Mouse (Mus musculus) MEL (cell line): Measurements from ENCODE around the gene Ddah1. TPM values are rescaled to one million over a fixed set of nuclear protein-coding genes. Genes with fewer than 3 reads are reported as not detected.

Experiments
- DNase-seq: peaks from one replicate; pipeline ENCODE4 v3.0.0; 2011; ENCODE audit warnings: low read depth, low spot score
- H3K27ac ChIP-seq: 2 replicates; pipeline ENCODE4 v1.5.1; 2012; ENCODE audit warnings: low read depth, mild to moderate bottlenecking, control low read depth, low read length, moderate library complexity; ENCODE audit not compliant: control insufficient read depth
- H3K27me3 ChIP-seq, 2 experiments: fragments of 150-350 bp in 1 of 2; sonication (generic) in 1 of 2; 2 replicates each; pipeline ENCODE4 v1.6.1; 2012; ENCODE audit warnings: low read length in 2 of 2, mild to moderate bottlenecking in 2 of 2, improper control_type of control experiment in 1 of 2, moderate library complexity in 1 of 2; ENCODE audit not compliant: insufficient read depth in 2 of 2, control insufficient read depth in 1 of 2
- H3K36me3 ChIP-seq, 2 experiments: 2 replicates each; pipeline ENCODE4 v1.6.1; 2012 to 2014; ENCODE audit warnings: low read length in 2 of 2, improper control_type of control experiment in 1 of 2, inconsistent platforms in 1 of 2, mild to moderate bottlenecking in 1 of 2; ENCODE audit not compliant: insufficient read depth in 2 of 2, control insufficient read depth in 1 of 2
- H3K4me1 ChIP-seq, 2 experiments: fragments of 150-350 bp in 1 of 2; sonication (generic) in 1 of 2; 2 replicates each; pipeline ENCODE4 v1.6.1; 2012; ENCODE audit warnings: low read length in 2 of 2, improper control_type of control experiment in 1 of 2, mild to moderate bottlenecking in 1 of 2; ENCODE audit not compliant: insufficient read depth in 2 of 2, control insufficient read depth in 1 of 2
- H3K4me3 ChIP-seq, 2 experiments: fragments of 150-350 bp in 1 of 2; sonication (generic) in 1 of 2; 2 replicates each; pipeline ENCODE4 v1.5.1; 2012; ENCODE audit warnings: low read depth in 2 of 2, low read length in 2 of 2, mild to moderate bottlenecking in 2 of 2, moderate library complexity in 2 of 2, control low read depth in 1 of 2, improper control_type of control experiment in 1 of 2; ENCODE audit not compliant: control insufficient read depth in 1 of 2, insufficient read depth in 1 of 2
- H3K79me2 ChIP-seq: 2 replicates; pipeline ENCODE4 v1.6.1; 2012; ENCODE audit warnings: mild to moderate bottlenecking, low read length, moderate library complexity; ENCODE audit not compliant: control insufficient read depth, poor library complexity, insufficient read depth
- H3K9ac ChIP-seq: 2 replicates; pipeline ENCODE4 v1.6.1; 2012; ENCODE audit warnings: low read depth, mild to moderate bottlenecking, control low read depth, low read length, moderate library complexity; ENCODE audit not compliant: control insufficient read depth, poor library complexity, severe bottlenecking
- H3K9me3 ChIP-seq: fragments of 150-350 bp; sonication (generic); replicated peaks from 2 replicates; pipeline ENCODE4 v1.6.1; 2012; ENCODE audit warnings: mild to moderate bottlenecking, low read length, improper control_type of control experiment, moderate library complexity; ENCODE audit not compliant: insufficient read depth
- BHLHE40 ChIP-seq: IDR thresholded peaks from 2 replicates; pipeline ENCODE4 v1.6.1; 2012; ENCODE audit warnings: low read depth, mild to moderate bottlenecking, inconsistent platforms, low read length, improper control_type of control experiment, borderline replicate concordance
- CTCF ChIP-seq, 3 experiments: IDR thresholded peaks in 2 of 3; conservative IDR thresholded peaks in 1 of 3; 2 replicates each; pipeline ENCODE4 v1.5.1; 2011 to 2012; ENCODE audit warnings: low read length in 3 of 3, low read depth in 2 of 3, mild to moderate bottlenecking in 2 of 3, improper control_type of control experiment in 1 of 3, inconsistent platforms in 1 of 3, mixed read lengths in 1 of 3, moderate library complexity in 1 of 3; ENCODE audit not compliant: control insufficient read depth in 1 of 3, insufficient read depth in 1 of 3, poor library complexity in 1 of 3, severe bottlenecking in 1 of 3
- ELF1 ChIP-seq: IDR thresholded peaks from 2 replicates; pipeline ENCODE4 v1.6.1; 2014; ENCODE audit warnings: low read depth, mild to moderate bottlenecking, inconsistent platforms, low read length, improper control_type of control experiment, moderate library complexity
- ETS1 ChIP-seq: IDR thresholded peaks from 2 replicates; pipeline ENCODE4 v1.6.1; 2012; ENCODE audit warnings: low read depth, mild to moderate bottlenecking, inconsistent platforms, low read length, improper control_type of control experiment, moderate library complexity
- GABPA ChIP-seq: IDR thresholded peaks from 2 replicates; pipeline ENCODE4 v1.6.1; 2012; ENCODE audit warnings: low read depth, mild to moderate bottlenecking, inconsistent platforms, low read length, improper control_type of control experiment, moderate library complexity
- GATA1 ChIP-seq: IDR thresholded peaks from 2 replicates; pipeline ENCODE4 v1.6.1; 2011; ENCODE audit warnings: low read depth, low read length, improper control_type of control experiment
- HCFC1 ChIP-seq: IDR thresholded peaks from 2 replicates; pipeline ENCODE4 v1.6.1; 2012; ENCODE audit warnings: low read depth, mild to moderate bottlenecking, inconsistent platforms, low read length, improper control_type of control experiment, moderate library complexity
- MAFK ChIP-seq: IDR thresholded peaks from 2 replicates; pipeline ENCODE4 v1.6.1; 2011; ENCODE audit warnings: low read depth, mild to moderate bottlenecking, low read length, improper control_type of control experiment, borderline replicate concordance
- MAX ChIP-seq: IDR thresholded peaks from 2 replicates; pipeline ENCODE4 v1.6.1; 2011; ENCODE audit warnings: low read length, improper control_type of control experiment
- MAZ ChIP-seq: IDR thresholded peaks from 2 replicates; pipeline ENCODE4 v1.6.1; 2012; ENCODE audit warnings: low read depth, mild to moderate bottlenecking, inconsistent platforms, low read length, improper control_type of control experiment
- MYB ChIP-seq: IDR thresholded peaks from 2 replicates; pipeline ENCODE4 v1.6.1; 2011; ENCODE audit warnings: mild to moderate bottlenecking, low read depth, low read length, improper control_type of control experiment
- NRF1 ChIP-seq: IDR thresholded peaks from 2 replicates; pipeline ENCODE4 v1.6.1; 2014; ENCODE audit warnings: low read depth, mild to moderate bottlenecking, inconsistent platforms, low read length, improper control_type of control experiment, moderate library complexity; ENCODE audit not compliant: poor library complexity, insufficient read depth, severe bottlenecking
- POLR2A ChIP-seq, 2 experiments: IDR thresholded peaks; 2 replicates each; pipeline ENCODE4 v1.6.1; 2011 to 2012; ENCODE audit warnings: low read length in 2 of 2, mild to moderate bottlenecking in 2 of 2, control low read depth in 1 of 2, improper control_type of control experiment in 1 of 2, low read depth in 1 of 2, moderate library complexity in 1 of 2; ENCODE audit not compliant: control insufficient read depth in 1 of 2, insufficient read depth in 1 of 2, poor library complexity in 1 of 2
- RAD21 ChIP-seq: IDR thresholded peaks from 2 replicates; pipeline ENCODE4 v1.6.1; 2011; ENCODE audit warnings: mild to moderate bottlenecking, low read depth, low read length, improper control_type of control experiment
- SMC3 ChIP-seq: IDR thresholded peaks from 2 replicates; pipeline ENCODE4 v1.6.1; 2011; ENCODE audit warnings: low read depth, low read length, improper control_type of control experiment
- TBP ChIP-seq: IDR thresholded peaks from 2 replicates; pipeline ENCODE4 v1.8.0; 2011; ENCODE audit warnings: low read depth, low read length, improper control_type of control experiment
- UBTF ChIP-seq: IDR thresholded peaks from 2 replicates; pipeline ENCODE4 v1.6.1; 2012; ENCODE audit warnings: low read depth, mild to moderate bottlenecking, inconsistent platforms, low read length, improper control_type of control experiment, moderate library complexity, borderline replicate concordance; ENCODE audit not compliant: insufficient read depth
- USF1 ChIP-seq: IDR thresholded peaks from 2 replicates; pipeline ENCODE4 v1.6.1; 2014; ENCODE audit warnings: low read depth, mild to moderate bottlenecking, inconsistent platforms, low read length, improper control_type of control experiment, moderate library complexity
- ZC3H11A ChIP-seq: IDR thresholded peaks from 2 replicates; pipeline ENCODE4 v1.6.1; 2012; ENCODE audit warnings: low read depth, mild to moderate bottlenecking, inconsistent platforms, low read length, improper control_type of control experiment
- ZKSCAN1 ChIP-seq: IDR thresholded peaks from 2 replicates; pipeline ENCODE4 v1.6.1; 2012; ENCODE audit warnings: low read depth, mild to moderate bottlenecking, inconsistent platforms, low read length, improper control_type of control experiment, moderate library complexity
- polyA plus RNA-seq, 2 experiments: library from polyadenylated mRNA; stranded (reverse) in 1 of 2; unstranded in 1 of 2; fragments of >175 nt in 1 of 2; fragments of >200 nt in 1 of 2; gene quantifications; 2 replicates each; pipeline versions ENCODE4 v1.2.1 to v1.2.4; 2012; ENCODE audit warnings: low replicate concordance in 2 of 2, low read depth in 1 of 2; ENCODE audit not compliant: insufficient read length in 2 of 2, insufficient read depth in 1 of 2, missing spikeins in 1 of 2
- total RNA-seq: library from RNA; depleted of rRNA; stranded (reverse); fragments of 300-350 nt; gene quantifications from 2 replicates; pipeline ENCODE4 v1.2.3, GENCODE M21; 2012

The Ddah1 gene
- total and polyA plus RNA-seq, 3 experiments, result not detected

DNA sequence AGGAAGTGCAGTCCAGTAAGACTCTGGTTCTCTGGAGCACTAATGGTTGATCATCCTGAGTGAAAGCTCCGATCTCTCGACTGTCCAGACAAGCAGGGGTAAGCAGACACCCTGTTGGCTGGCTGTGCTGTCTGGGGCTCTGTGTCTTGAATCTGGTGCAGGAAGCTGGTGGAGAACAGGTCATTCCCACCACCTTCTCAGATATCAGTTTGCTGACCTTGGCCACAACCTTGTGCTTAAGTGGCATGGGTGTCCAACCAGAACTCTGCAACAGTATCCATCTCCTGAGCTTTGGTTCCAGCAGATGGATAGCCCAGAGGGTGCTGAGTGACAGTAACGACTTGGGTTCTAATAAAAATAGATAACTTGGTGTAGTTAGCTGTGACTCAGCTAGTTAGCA lies 31.8 kb downstream of the Ddah1 start:
- H3K9me3 ChIP-seq, result no peaks in the 10 kb centered on the region

GRCm38 (mm10) chr3:145790709-145791108 lies 32.2 kb downstream of the Ddah1 start:
- H3K4me3 ChIP-seq, result no peak overlapping the region
- no peaks in the 10 kb centered on the region for H3K9me3 ChIP-seq
- H3K79me2 ChIP-seq, result no peaks in the 10 kb centered on the region
- H3K4me1 ChIP-seq, result no peaks in the 10 kb centered on the region
- DNase-seq, result no peak
- no peaks in the 10 kb centered on the region for H3K36me3 ChIP-seq
- H3K27ac ChIP-seq, result no peak overlapping the region
- no peak for TF ChIP-seq MYB
- TF ChIP-seq NRF1, result no peak
- no peak for TF ChIP-seq ZKSCAN1
- no peak for TF ChIP-seq POLR2A (IDR thresholded peaks at IDR 0.05; ENCODE audit: control insufficient read depth in 1 of 2, insufficient read depth in 1 of 2, low read depth in 1 of 2, low read length in 2 of 2, poor library complexity in 1 of 2)
- TF ChIP-seq HCFC1, result no peak
- no peak for TF ChIP-seq CTCF (IDR thresholded peaks at IDR 0.05 in 2 of 3, conservative IDR thresholded peaks at IDR 0.05 in 1 of 3; ENCODE audit: control insufficient read depth in 1 of 3, insufficient read depth in 1 of 3, low read depth in 2 of 3, low read length in 3 of 3, poor library complexity in 1 of 3, severe bottlenecking in 1 of 3)
- TF ChIP-seq SMC3, result no peak
- no peak for TF ChIP-seq UBTF
- TF ChIP-seq MAFK, result no peak
- no peak for TF ChIP-seq BHLHE40
- no peak for TF ChIP-seq ETS1
- TF ChIP-seq ELF1, result no peak
- TF ChIP-seq USF1, result no peak
- no peak for TF ChIP-seq ZC3H11A
- H3K27me3 ChIP-seq, result no peaks in the 10 kb centered on the region
- H3K9ac ChIP-seq, result no peak overlapping the region

More for the DNA sequence above, 31.8 kb downstream of the Ddah1 start:
- Histone ChIP-seq H3K79me2 (no peaks in the 10 kb centered on the region), H3K27ac (no peak overlapping the region), H3K4me3 (no peak overlapping the region), H3K36me3 (no peaks in the 10 kb centered on the region), H3K9ac (no peak overlapping the region), H3K27me3 (no peaks in the 10 kb centered on the region), H3K4me1 (no peaks in the 10 kb centered on the region)
- no peak for DNase-seq
- TF ChIP-seq MAZ (no peak), RAD21 (no peak), USF1 (no peak), GABPA (no peak), POLR2A (IDR thresholded peaks at IDR 0.05; ENCODE audit: control insufficient read depth in 1 of 2, insufficient read depth in 1 of 2, low read depth in 1 of 2, low read length in 2 of 2, poor library complexity in 1 of 2) (no peak), GATA1 (no peak), CTCF (IDR thresholded peaks at IDR 0.05 in 2 of 3, conservative IDR thresholded peaks at IDR 0.05 in 1 of 3; ENCODE audit: control insufficient read depth in 1 of 3, insufficient read depth in 1 of 3, low read depth in 2 of 3, low read length in 3 of 3, poor library complexity in 1 of 3, severe bottlenecking in 1 of 3) (no peak), MAX (no peak), ZC3H11A (no peak), HCFC1 (no peak), TBP (no peak)
